Mouse (Mus musculus): Measurements from ENCODE around the gene Rfx2. TPM values are rescaled to one million over a fixed set of nuclear protein-coding genes. Genes with fewer than 3 reads are reported as not detected.
A peak's percentile ranks its signal among the peaks of the same experiment; 100 is the strongest.

Rfx2 gene
- 1 to 10 TPM; 1.8 to 2.5 TPM for total RNA-seq (2021)
- long read RNA-seq, experiment 1, partial matches to known transcripts, result 1 of 8 reads
- long read RNA-seq, experiment 1, other reads (novel, unspliced or antisense), result 7 of 8 reads
- long read RNA-seq, experiment 2, partial matches to known transcripts, result 1 of 4 reads
- long read RNA-seq, experiment 2, other reads (novel, unspliced or antisense), result 3 of 4 reads

- DNase-seq, result no peak
- intact Hi-C loops (cut with DNase I), result loop anchor here (1.0 kb wide), 1 partner anchor 28 kb away; no protein-coding TSS in a partner anchor
Measured at GRCm38 (mm10) chr17:56830411-56831110, at the start of gene Rfx2. TSS of gene Rfx2 (minus strand) at chr17:56831013.

- no peak for DNase-seq
- intact Hi-C loops (cut with DNase I), result no loop called here
Measured at GRCm38 (mm10) chr17:56877426-56877825, 46.6 kb upstream of the Rfx2 start.

GRCm38 (mm10) chr17:56876981-56877380 is 46.2 kb upstream of the Rfx2 start:
- intact Hi-C loops (cut with DNase I), result no loop called here
- no peak for DNase-seq

GRCm38 (mm10) chr17:56876465-56876864 is 45.7 kb upstream of the Rfx2 start:
- intact Hi-C loops (cut with DNase I), result no loop called here
- DNase-seq, result no peak

- no peak for DNase-seq
- intact Hi-C loops (cut with DNase I), result no loop called here
Measured at GRCm38 (mm10) chr17:56874936-56875651, 44.3 kb upstream of the Rfx2 start, which contains the start of gene 1700061G19Rik. TSS of gene 1700061G19Rik (plus strand) at chr17:56875477.

- DNase-seq, result no peak
- intact Hi-C loops (cut with DNase I), result no loop called here
Measured at GRCm38 (mm10) chr17:56874237-56874636, 43.4 kb upstream of the Rfx2 start, which contains the start of gene Acsbg2. TSS of gene Acsbg2 (minus strand) at chr17:56874447.

GRCm38 (mm10) chr17:56872512-56872911 is 41.7 kb upstream of the Rfx2 start:
- intact Hi-C loops (cut with DNase I), result no loop called here
- DNase-seq, result no peak

- no peak for DNase-seq
- intact Hi-C loops (cut with DNase I), result no loop called here
Measured at GRCm38 (mm10) chr17:56871767-56872166, 41.0 kb upstream of the Rfx2 start.

GRCm38 (mm10) chr17:56870287-56870953 is 39.6 kb upstream of the Rfx2 start:
- intact Hi-C loops (cut with DNase I), result no loop called here
- no peak for DNase-seq

- intact Hi-C loops (cut with DNase I), result no loop called here
- no peak for DNase-seq
Measured at GRCm38 (mm10) chr17:56869481-56869977, 38.7 kb upstream of the Rfx2 start.

GRCm38 (mm10) chr17:56866071-56866470 is 35.3 kb upstream of the Rfx2 start:
- intact Hi-C loops (cut with DNase I), result no loop called here
- DNase-seq, result no peak

GRCm38 (mm10) chr17:56861197-56861596 is 30.4 kb upstream of the Rfx2 start:
- no peak for DNase-seq
- intact Hi-C loops (cut with DNase I), result no loop called here

GRCm38 (mm10) chr17:56858922-56859321 is 28.1 kb upstream of the Rfx2 start:
- DNase-seq, result no peak
- intact Hi-C loops (cut with DNase I), result loop anchor here (1.0 to 2.0 kb wide), 2 partner anchors 29 to 50 kb away; no protein-coding TSS in a partner anchor

- DNase-seq, result peak; percentile 47 to 52
- intact Hi-C loops (cut with DNase I), result loop anchor here (1.0 to 2.0 kb wide), 2 partner anchors 28 to 49 kb away; no protein-coding TSS in a partner anchor
Measured at GRCm38 (mm10) chr17:56858216-56858615, 27.4 kb upstream of the Rfx2 start.

GRCm38 (mm10) chr17:56855421-56855820 is 24.6 kb upstream of the Rfx2 start:
- intact Hi-C loops (cut with DNase I), result no loop called here
- DNase-seq, result no peak

GRCm38 (mm10) chr17:56851167-56851566 is 20.4 kb upstream of the Rfx2 start:
- DNase-seq, result no peak
- intact Hi-C loops (cut with DNase I), result no loop called here

GRCm38 (mm10) chr17:56849710-56850109 is 18.9 kb upstream of the Rfx2 start:
- DNase-seq, result no peak
- intact Hi-C loops (cut with DNase I), result no loop called here

GRCm38 (mm10) chr17:56848785-56849184 is 18.0 kb upstream of the Rfx2 start:
- no peak for DNase-seq

GRCm38 (mm10) chr17:56843678-56844077 is 12.9 kb upstream of the Rfx2 start:
- intact Hi-C loops (cut with DNase I), result no loop called here

More at GRCm38 (mm10) chr17:56848785-56849184, 18.0 kb upstream of the Rfx2 start:
- intact Hi-C loops (cut with DNase I), result no loop called here

GRCm38 (mm10) chr17:56842173-56842572 is 11.4 kb upstream of the Rfx2 start:
- intact Hi-C loops (cut with DNase I), result no loop called here
- no peak for DNase-seq

More at GRCm38 (mm10) chr17:56843678-56844077, 12.9 kb upstream of the Rfx2 start:
- DNase-seq, result no peak

All from gastrocnemius, postnatal 36 days (tissue).